Mouse (Mus musculus) stomach, postnatal 0 days (tissue): Measurements from ENCODE around the gene Gipr. TPM values are rescaled to one million over a fixed set of nuclear protein-coding genes. Genes with fewer than 3 reads are reported as not detected.

Experiments used
- ATAC-seq: fragments of 200-750 bp; cut with Nextera tagmentation; 2 replicates; pipeline ENCODE4 v1.8.0; 2017; ENCODE audit not compliant: low FRiP score, low TSS enrichment
- DNase-seq: peaks from one replicate; pipeline ENCODE4 v3.0.0-alpha.2; 2016; ENCODE audit warnings: low spot score
- H3K27ac ChIP-seq: fragments of 300-500 bp; sonication (generic); replicated peaks from 2 replicates; pipeline ENCODE4 v1.5.1; 2014; ENCODE audit warnings: mild to moderate bottlenecking, control low read depth
- H3K27me3 ChIP-seq: fragments of 300-500 bp; sonication (generic); 2 replicates; pipeline ENCODE4 v1.6.1; 2014; ENCODE audit warnings: low read length; ENCODE audit not compliant: control insufficient read depth, insufficient read depth
- H3K36me3 ChIP-seq: fragments of 300-500 bp; sonication (generic); 2 replicates; pipeline ENCODE4 v1.6.1; 2014; ENCODE audit warnings: low read length, mixed read lengths; ENCODE audit not compliant: control insufficient read depth, insufficient read depth
- H3K4me1 ChIP-seq: fragments of 300-500 bp; sonication (generic); replicated peaks from 2 replicates; pipeline ENCODE4 v1.6.1; 2014; ENCODE audit warnings: antibody characterized with exemption; ENCODE audit not compliant: control insufficient read depth, insufficient read depth
- H3K4me2 ChIP-seq: fragments of 300-500 bp; sonication (generic); replicated peaks from 2 replicates; pipeline ENCODE4 v1.6.1; 2014; ENCODE audit warnings: low read depth, mild to moderate bottlenecking, control low read depth, moderate library complexity
- H3K4me3 ChIP-seq: fragments of 300-500 bp; sonication (generic); 2 replicates; pipeline ENCODE4 v1.5.1; 2014; ENCODE audit warnings: low read depth, low read length, control low read depth
- H3K9ac ChIP-seq: fragments of 300-500 bp; sonication (generic); 2 replicates; pipeline ENCODE4 v1.6.1; 2014; ENCODE audit warnings: mild to moderate bottlenecking, low read length, control low read depth, mixed read lengths
- H3K9me3 ChIP-seq: fragments of 300-500 bp; sonication (generic); 2 replicates; pipeline ENCODE4 v1.6.1; 2016; ENCODE audit warnings: low read length; ENCODE audit not compliant: control insufficient read depth
- CTCF ChIP-seq: IDR thresholded peaks from 2 replicates; pipeline ENCODE4 v1.5.1; 2016; ENCODE audit warnings: antibody characterized with exemption, low read depth, mild to moderate bottlenecking, moderate library complexity
- EP300 ChIP-seq: optimal IDR thresholded peaks from 2 replicates; pipeline ENCODE3; 2016; ENCODE audit warnings: antibody characterized with exemption
- WGBS: fragments of 180-500 bp; shearing (Covaris S2); extraction: QIAGEN DNeasy Blood & Tissue Kit; methylation state at CpG from one replicate; pipeline ENCODE4 v1.1.7; 2014; 5-methylcytosine and 5-hydroxymethylcytosine counted together
- polyA plus RNA-seq: library from polyadenylated mRNA; unstranded; fragments of >200 nt; fragmentation: Nextera tagmentation; extraction: Ambion mirVana; gene quantifications from 2 replicates; pipeline ENCODE4 v1.2.1, GENCODE M21; 2015

Gipr gene
- polyA plus RNA-seq, 1 experiment from 2014 or later: 0.27 TPM

- Histone ChIP-seq H3K27ac (no peak overlapping the region), H3K4me1 (no peaks in the 10 kb centered on the region), H3K4me3 (no peak overlapping the region), H3K9ac (no peak overlapping the region), H3K36me3 (no peaks in the 10 kb centered on the region), H3K27me3 (no peaks in the 10 kb centered on the region), H3K4me2 (no peak overlapping the region), H3K9me3 (no peaks in the 10 kb centered on the region)
- TF ChIP-seq CTCF (no peak), EP300 (no peak)
- 58% methylated on average over 15 of the region's 15 CpGs for WGBS
- ATAC-seq: peak; percentile 55
- peak; percentile 72 for DNase-seq
These were observed 36.3 kb upstream of the Gipr start for GRCm38 (mm10) chr7:19202065-19202850.

DNA sequence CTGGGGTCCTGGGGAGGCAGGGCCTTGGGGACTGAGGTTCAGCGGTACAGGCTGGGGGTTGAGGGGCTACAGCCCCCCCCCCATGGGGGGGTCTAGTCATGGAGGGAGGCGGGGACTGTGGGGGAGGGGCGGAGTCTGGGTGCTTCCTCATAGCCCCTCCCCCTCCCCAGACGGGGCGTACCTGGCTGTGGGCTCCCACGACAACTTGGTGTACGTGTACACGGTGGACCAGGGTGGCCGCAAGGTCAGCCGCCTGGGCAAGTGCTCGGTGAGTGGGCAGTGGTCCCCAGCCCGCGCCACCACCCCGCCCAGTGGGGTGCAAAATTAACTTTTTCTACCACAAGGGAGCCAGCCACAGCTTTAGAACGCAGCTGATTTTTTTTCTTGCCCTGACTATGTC is 35.7 kb upstream of the Gipr start:
- 58% methylated on average over 9 of the region's 15 CpGs for WGBS
- no peaks in the 10 kb centered on the region for H3K27me3 ChIP-seq
- no peak for DNase-seq
- no peak overlapping the region for H3K4me2 ChIP-seq
- no peaks in the 10 kb centered on the region for H3K4me1 ChIP-seq
- H3K36me3 ChIP-seq: no peaks in the 10 kb centered on the region
- ATAC-seq: peak; percentile 53; the same call in 1 of the 2 replicates
- H3K27ac ChIP-seq: no peak overlapping the region
- H3K4me3 ChIP-seq: no peak overlapping the region
- TF ChIP-seq EP300 (no peak), CTCF (no peak)
- H3K9me3 ChIP-seq: no peaks in the 10 kb centered on the region
- H3K9ac ChIP-seq: no peak overlapping the region

GRCm38 (mm10) chr7:19197985-19198384 is 32.1 kb upstream of the Gipr start:
- H3K36me3 ChIP-seq: peaks cover 6% of the 10 kb centered on the region; the same call in 1 of the 2 replicates
- 35% methylated on average over 2 of the region's 2 CpGs for WGBS
- DNase-seq (peak; percentile 59), ATAC-seq (no peak)
- H3K27ac ChIP-seq: no peak overlapping the region
- no peaks in the 10 kb centered on the region for H3K4me1 ChIP-seq
- no peak overlapping the region for H3K4me2 ChIP-seq
- H3K27me3 ChIP-seq: no peaks in the 10 kb centered on the region
- TF ChIP-seq EP300 (no peak), CTCF (peak; percentile 70)
- H3K9ac ChIP-seq: no peak overlapping the region
- H3K9me3 ChIP-seq: no peaks in the 10 kb centered on the region
- no peak overlapping the region for H3K4me3 ChIP-seq

DNA sequence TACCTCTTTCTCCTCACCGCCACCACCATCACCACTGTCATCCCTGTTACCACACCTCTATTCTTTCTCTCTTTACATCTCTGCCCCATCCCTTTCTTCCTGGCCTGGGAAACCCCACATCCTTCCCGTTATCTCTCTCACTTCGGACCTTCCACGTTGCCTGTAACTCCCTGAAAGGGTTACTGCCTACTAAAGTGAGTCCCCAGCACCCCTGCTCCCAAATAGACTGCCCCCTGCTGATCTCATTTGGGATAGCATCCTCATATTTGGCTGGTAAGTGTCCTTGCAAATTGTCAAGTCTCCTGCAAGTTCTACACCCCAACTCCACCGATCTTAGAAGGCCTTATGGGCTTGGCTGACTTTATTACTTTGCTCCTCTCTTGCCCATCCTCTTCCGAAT is 30.7 kb upstream of the Gipr start:
- Histone ChIP-seq H3K4me1 (no peaks in the 10 kb centered on the region), H3K36me3 (peaks cover 6% of the 10 kb centered on the region; the same call in 1 of the 2 replicates), H3K9ac (no peak overlapping the region), H3K9me3 (no peaks in the 10 kb centered on the region), H3K4me3 (no peak overlapping the region), H3K27me3 (no peaks in the 10 kb centered on the region), H3K4me2 (no peak overlapping the region), H3K27ac (no peak overlapping the region)
- ATAC-seq (no peak), DNase-seq (no peak)
- TF ChIP-seq CTCF: peak; percentile 74
- TF ChIP-seq EP300: no peak
- 57% methylated on average over 6 of the region's 6 CpGs for WGBS

DNA sequence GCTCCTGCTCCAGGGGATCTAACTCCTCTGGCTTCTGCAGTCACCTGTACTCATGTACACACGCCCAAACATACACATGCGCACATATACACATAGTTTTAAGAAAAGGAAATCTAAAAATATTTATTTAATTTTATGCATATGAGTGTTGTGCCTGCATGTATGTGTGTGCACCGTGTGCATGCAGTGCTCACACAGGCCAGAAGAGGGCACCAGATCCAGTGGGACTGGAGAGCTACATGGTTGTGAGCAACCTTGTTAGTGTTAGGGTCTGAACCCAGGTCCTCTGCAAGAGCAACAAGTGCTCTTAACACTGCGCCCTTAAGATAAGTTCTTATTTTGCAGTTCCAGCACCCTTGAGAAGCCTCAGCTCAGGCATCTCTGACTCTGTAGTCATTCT is 28.7 kb upstream of the Gipr start:
- 97% methylated on average over 4 of the region's 4 CpGs for WGBS

DNA sequence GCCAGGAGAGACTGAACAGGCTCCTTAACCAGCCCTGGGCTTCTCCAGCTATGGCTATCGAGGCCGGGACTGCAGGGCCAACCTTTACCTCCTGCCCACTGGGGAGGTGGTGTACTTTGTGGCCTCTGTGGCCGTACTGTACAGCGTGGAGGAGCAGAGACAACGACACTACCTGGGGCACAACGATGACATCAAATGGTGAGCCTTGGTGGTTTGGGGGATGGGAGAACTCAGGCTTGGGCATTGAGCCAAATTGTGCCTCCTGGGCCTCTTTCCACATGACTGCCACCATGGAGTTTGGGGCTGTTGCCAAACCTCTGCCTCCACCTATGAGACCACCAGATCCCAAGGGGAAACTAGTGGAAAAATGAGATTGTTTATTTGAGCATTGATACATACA is 18.8 kb upstream of the Gipr start:
- no peak overlapping the region for H3K4me3 ChIP-seq
- H3K27ac ChIP-seq: 0 out of 2 replicates have a peak overlapping the region, but pooled peaks have one; percentile 18
- ATAC-seq (no peak), DNase-seq (no peak)
- 0 out of 2 replicates have a peak, but pooled peaks cover 2% of the 10 kb centered on the region for H3K4me1 ChIP-seq
- 70% methylated on average over 6 of the region's 6 CpGs for WGBS
- H3K36me3 ChIP-seq: no peaks in the 10 kb centered on the region; the same call in 1 of the 2 replicates
- TF ChIP-seq CTCF (no peak), EP300 (no peak)
- H3K9ac ChIP-seq: no peak overlapping the region
- no peaks in the 10 kb centered on the region for H3K9me3 ChIP-seq
- H3K4me2 ChIP-seq: no peak overlapping the region
- no peaks in the 10 kb centered on the region for H3K27me3 ChIP-seq

More for the DNA sequence above, 28.7 kb upstream of the Gipr start:
- DNase-seq: no peak
- H3K27me3 ChIP-seq: no peaks in the 10 kb centered on the region
- H3K9me3 ChIP-seq: no peaks in the 10 kb centered on the region
- H3K4me1 ChIP-seq: no peaks in the 10 kb centered on the region
- no peak overlapping the region for H3K27ac ChIP-seq
- H3K4me3 ChIP-seq: no peak overlapping the region
- ATAC-seq: no peak
- TF ChIP-seq CTCF (peak; percentile 48), EP300 (no peak)
- H3K36me3 ChIP-seq: peaks cover 12% of the 10 kb centered on the region; the same call in 1 of the 2 replicates
- no peak overlapping the region for H3K4me2 ChIP-seq
- no peak overlapping the region for H3K9ac ChIP-seq
